Mouse (Mus musculus): Measurements from ENCODE around the gene Tcf7l2. TPM values are rescaled to one million over a fixed set of nuclear protein-coding genes. Genes with fewer than 3 reads are reported as not detected.
A peak's percentile ranks its signal among the peaks of the same experiment; 100 is the strongest.

Gene Tcf7l2
- total and polyA plus RNA-seq, 2 experiments from 2014 or later: 3.9 to 71.6 TPM

GRCm38 (mm10) chr19:55940538-55941252, 199.1 kb downstream of the Tcf7l2 start:
- Histone ChIP-seq H3K4me1 (ENCODE audit: insufficient read depth, low read length) (peaks cover 9% of the 10 kb centered on the region; the same call in 1 of the 2 replicates), H3K4me2 (ENCODE audit: low read depth, low read length) (peak overlapping the region; percentile 18; the same call in 1 of the 2 replicates), H3K27ac (peak overlapping the region; percentile 52; the same call in 1 of the 2 replicates), H3K36me3 (ENCODE audit: insufficient read depth, low read length) (no peaks in the 10 kb centered on the region), H3K27me3 (ENCODE audit: insufficient read depth, low read length) (no peaks in the 10 kb centered on the region), H3K9me3 (ENCODE audit: low read length) (no peaks in the 10 kb centered on the region), H3K9ac (replicated peaks; ENCODE audit: low read length) (no peak overlapping the region), H3K4me3 (ENCODE audit: low read length) (no peak overlapping the region)
- TF ChIP-seq CTCF (IDR thresholded peaks at IDR 0.05; ENCODE audit: low read depth): no peak
- ATAC-seq (0 out of 2 replicates have a peak, but pooled peaks have one; percentile 58), DNase-seq (ENCODE audit: low spot score) (peak; percentile 61)
- WGBS: 20% methylated on average over 11 of the region's 11 CpGs

- H3K4me2 ChIP-seq (ENCODE audit: low read depth, low read length): peak overlapping the region; percentile 18; the same call in 1 of the 2 replicates
- H3K9me3 ChIP-seq (ENCODE audit: low read length): no peaks in the 10 kb centered on the region
- H3K27ac ChIP-seq: peak overlapping the region; percentile 52; the same call in 1 of the 2 replicates
- H3K27me3 ChIP-seq (ENCODE audit: insufficient read depth, low read length): no peaks in the 10 kb centered on the region
- ATAC-seq (no peak; the same call in 1 of the 2 replicates), DNase-seq (ENCODE audit: low spot score) (no peak)
- TF ChIP-seq CTCF (IDR thresholded peaks at IDR 0.05; ENCODE audit: low read depth): no peak
- H3K9ac ChIP-seq (replicated peaks; ENCODE audit: low read length): no peak overlapping the region
- H3K4me3 ChIP-seq (ENCODE audit: low read length): no peak overlapping the region
- WGBS: 62% methylated on average over 16 of the region's 16 CpGs
- peaks cover 9% of the 10 kb centered on the region; the same call in 1 of the 2 replicates for H3K4me1 ChIP-seq (ENCODE audit: insufficient read depth, low read length)
- H3K36me3 ChIP-seq (ENCODE audit: insufficient read depth, low read length): no peaks in the 10 kb centered on the region
Observed at GRCm38 (mm10) chr19:55941253-55942125, 199.9 kb downstream of the Tcf7l2 start.

- Histone ChIP-seq H3K27ac (no peak overlapping the region), H3K4me2 (ENCODE audit: low read depth, low read length) (no peak overlapping the region), H3K27me3 (ENCODE audit: insufficient read depth, low read length) (no peaks in the 10 kb centered on the region), H3K9me3 (ENCODE audit: low read length) (no peaks in the 10 kb centered on the region), H3K9ac (replicated peaks; ENCODE audit: low read length) (no peak overlapping the region), H3K4me3 (ENCODE audit: low read length) (no peak overlapping the region), H3K36me3 (ENCODE audit: insufficient read depth, low read length) (no peaks in the 10 kb centered on the region), H3K4me1 (ENCODE audit: insufficient read depth, low read length) (0 out of 2 replicates have a peak, but pooled peaks cover 7% of the 10 kb centered on the region)
- TF ChIP-seq CTCF (IDR thresholded peaks at IDR 0.05; ENCODE audit: low read depth): no peak
- 52% methylated on average over 5 of the region's 5 CpGs for WGBS
- peak; percentile 82 for DNase-seq (ENCODE audit: low spot score)
- ATAC-seq: 0 out of 2 replicates have a peak, but pooled peaks have one; percentile 68
Observed at GRCm38 (mm10) chr19:55951397-55951796, 209.8 kb downstream of the Tcf7l2 start.

GRCm38 (mm10) chr19:55953207-55953606, 211.6 kb downstream of the Tcf7l2 start:
- Histone ChIP-seq H3K4me3 (ENCODE audit: low read length) (no peak overlapping the region), H3K4me2 (ENCODE audit: low read depth, low read length) (no peak overlapping the region), H3K27ac (peak overlapping the region; percentile 58), H3K9me3 (ENCODE audit: low read length) (no peaks in the 10 kb centered on the region), H3K36me3 (ENCODE audit: insufficient read depth, low read length) (no peaks in the 10 kb centered on the region), H3K27me3 (ENCODE audit: insufficient read depth, low read length) (no peaks in the 10 kb centered on the region), H3K4me1 (ENCODE audit: insufficient read depth, low read length) (0 out of 2 replicates have a peak, but pooled peaks cover 7% of the 10 kb centered on the region), H3K9ac (replicated peaks; ENCODE audit: low read length) (no peak overlapping the region)
- TF ChIP-seq CTCF (IDR thresholded peaks at IDR 0.05; ENCODE audit: low read depth): no peak
- 25% methylated on average over 3 of the region's 3 CpGs for WGBS
- DNase-seq (ENCODE audit: low spot score) (peak; percentile 85), ATAC-seq (peak; percentile 68)

- WGBS: 74% methylated on average over 3 of the region's 3 CpGs
- H3K9me3 ChIP-seq (ENCODE audit: low read length): 0 out of 2 replicates have a peak, but pooled peaks cover 3% of the 10 kb centered on the region
- H3K27ac ChIP-seq: no peak overlapping the region
- no peaks in the 10 kb centered on the region for H3K27me3 ChIP-seq (ENCODE audit: insufficient read depth, low read length)
- no peak for ATAC-seq
- H3K4me3 ChIP-seq (ENCODE audit: low read length): no peak overlapping the region
- no peak overlapping the region for H3K9ac ChIP-seq (replicated peaks; ENCODE audit: low read length)
- DNase-seq (ENCODE audit: low spot score): no peak
- no peak for TF ChIP-seq CTCF (IDR thresholded peaks at IDR 0.05; ENCODE audit: low read depth)
- H3K4me2 ChIP-seq (ENCODE audit: low read depth, low read length): no peak overlapping the region
- H3K4me1 ChIP-seq (ENCODE audit: insufficient read depth, low read length): 0 out of 2 replicates have a peak, but pooled peaks cover 7% of the 10 kb centered on the region
- no peaks in the 10 kb centered on the region for H3K36me3 ChIP-seq (ENCODE audit: insufficient read depth, low read length)
Observed at GRCm38 (mm10) chr19:55955126-55955525, 213.5 kb downstream of the Tcf7l2 start.

- Histone ChIP-seq H3K4me2 (ENCODE audit: low read depth, low read length) (no peak overlapping the region), H3K4me3 (ENCODE audit: low read length) (no peak overlapping the region), H3K9ac (replicated peaks; ENCODE audit: low read length) (no peak overlapping the region), H3K36me3 (ENCODE audit: insufficient read depth, low read length) (no peaks in the 10 kb centered on the region), H3K9me3 (ENCODE audit: low read length) (0 out of 2 replicates have a peak, but pooled peaks cover 3% of the 10 kb centered on the region), H3K4me1 (ENCODE audit: insufficient read depth, low read length) (0 out of 2 replicates have a peak, but pooled peaks cover 7% of the 10 kb centered on the region), H3K27me3 (ENCODE audit: insufficient read depth, low read length) (no peaks in the 10 kb centered on the region), H3K27ac (no peak overlapping the region)
- WGBS: 90% methylated on average over 6 of the region's 6 CpGs
- no peak for ATAC-seq
- no peak for TF ChIP-seq CTCF (IDR thresholded peaks at IDR 0.05; ENCODE audit: low read depth)
- no peak for DNase-seq (ENCODE audit: low spot score)
Observed at GRCm38 (mm10) chr19:55956745-55957144, 215.1 kb downstream of the Tcf7l2 start.

Measured in hindbrain, postnatal 0 days (tissue).